21 mouse cellular contexts compared by ENCODE assay signal in the genomic region with DNA sequence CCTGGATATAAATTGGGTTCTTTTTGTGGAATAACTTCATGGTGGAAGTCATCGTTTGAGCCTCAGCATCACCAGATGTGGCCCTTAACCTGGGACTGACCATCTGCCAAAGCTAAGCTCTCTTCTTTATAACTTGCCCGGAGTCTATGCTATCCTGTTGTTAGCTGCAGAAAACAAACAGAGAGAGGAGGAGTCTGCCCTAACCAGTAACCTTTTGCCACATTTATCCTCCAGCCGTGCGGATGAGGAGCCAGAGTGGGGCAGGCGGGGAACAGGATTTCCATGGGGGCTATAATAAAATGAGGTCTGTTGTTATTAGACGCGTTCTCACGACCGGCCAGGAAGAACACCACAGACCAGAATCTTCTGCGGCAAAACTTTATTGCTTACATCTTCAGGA. TPM values are rescaled to one million over a fixed set of nuclear protein-coding genes. Genes with fewer than 3 reads are reported as not detected.
A peak's percentile ranks its signal among the peaks of the same experiment; 100 is the strongest.
DNase-seq lines count a peak whose midpoint lies in the region; ATAC-seq lines count a peak whose summit lies in the region.
"Had no signal": no experiment of that assay in that cellular context is flagged by ENCODE, and none has a peak within 500 bp of the region (broad histone marks: within the 10 kb centered on the region; RNA-seq: fewer than 3 reads in every experiment).

No protein-coding gene starts in this region.

- no peak overlapping the region for H3K4me2 ChIP-seq in liver, embryonic 13.5 days
- H3K4me2 ChIP-seq in liver, embryonic 12.5 days, result no peak overlapping the region
- H3K4me2 ChIP-seq: embryonic facial prominence, embryonic 13.5 days; embryonic facial prominence, embryonic 15.5 days; forebrain, embryonic 12.5 days had no signal

- H3K27me3 ChIP-seq in heart, embryonic 10.5 days (ENCODE audit: insufficient read depth, poor library complexity, severe bottlenecking), result no peaks in the 10 kb centered on the region
- H3K27me3 ChIP-seq in liver, embryonic 13.5 days, result no peaks in the 10 kb centered on the region
- H3K27me3 ChIP-seq in liver, embryonic 12.5 days (replicated peaks), result no peaks in the 10 kb centered on the region
- H3K27me3 ChIP-seq: embryonic facial prominence, embryonic 13.5 days; embryonic facial prominence, embryonic 15.5 days had no signal

- H3K36me3 ChIP-seq in heart, embryonic 10.5 days, result no peaks in the 10 kb centered on the region
- H3K36me3 ChIP-seq in liver, embryonic 13.5 days, result no peaks in the 10 kb centered on the region
- no peaks in the 10 kb centered on the region for H3K36me3 ChIP-seq in liver, embryonic 12.5 days
- H3K36me3 ChIP-seq: embryonic facial prominence, embryonic 13.5 days; embryonic facial prominence, embryonic 15.5 days; forebrain, embryonic 10.5 days; forebrain, embryonic 12.5 days had no signal

- no peak overlapping the region for H3K27ac ChIP-seq in heart, embryonic 10.5 days
- H3K27ac ChIP-seq in liver, embryonic 13.5 days, result peak overlapping the region; percentile 100; the same call in 1 of the 2 replicates
- no peak overlapping the region for H3K27ac ChIP-seq in liver, embryonic 12.5 days
- H3K27ac ChIP-seq: embryonic facial prominence, embryonic 13.5 days; embryonic facial prominence, embryonic 15.5 days; forebrain, embryonic 10.5 days; forebrain, embryonic 12.5 days had no signal

- no peak overlapping the region for H3K4me3 ChIP-seq in heart, embryonic 10.5 days
- H3K4me3 ChIP-seq in liver, embryonic 13.5 days (replicated peaks), result no peak overlapping the region
- no peak overlapping the region for H3K4me3 ChIP-seq in liver, embryonic 12.5 days
- H3K4me3 ChIP-seq: embryonic facial prominence, embryonic 13.5 days; embryonic facial prominence, embryonic 15.5 days; erythroblast, embryonic 14.5 days; forebrain, embryonic 10.5 days; forebrain, embryonic 12.5 days had no signal

- WGBS in heart, embryonic 10.5 days, result 96% methylated on average over 10 of the region's 10 CpGs
- 94% methylated on average over 10 of the region's 10 CpGs for WGBS in liver, embryonic 13.5 days (ENCODE audit: insufficient replicate concordance)
- 96% methylated on average over 10 of the region's 10 CpGs for WGBS in liver, embryonic 12.5 days (ENCODE audit: insufficient replicate concordance)

- H3K9me3 ChIP-seq in heart, embryonic 10.5 days, result no peaks in the 10 kb centered on the region
- H3K9me3 ChIP-seq in liver, embryonic 13.5 days (replicated peaks), result no peaks in the 10 kb centered on the region
- H3K9me3 ChIP-seq in liver, embryonic 12.5 days (replicated peaks), result no peaks in the 10 kb centered on the region
- H3K9me3 ChIP-seq: embryonic facial prominence, embryonic 13.5 days; embryonic facial prominence, embryonic 15.5 days; forebrain, embryonic 12.5 days had no signal

- no peak for ATAC-seq in liver, embryonic 13.5 days (ENCODE audit: low read depth)
- ATAC-seq in liver, embryonic 12.5 days, result no peak
- ATAC-seq: forebrain, embryonic 14.5 days; forebrain, embryonic 16.5 days had no signal

- no peak overlapping the region for H3K9ac ChIP-seq in liver, embryonic 13.5 days
- no peak overlapping the region for H3K9ac ChIP-seq in liver, embryonic 12.5 days
- H3K9ac ChIP-seq: embryonic facial prominence, embryonic 13.5 days; embryonic facial prominence, embryonic 15.5 days; forebrain, embryonic 12.5 days had no signal

- H3K4me1 ChIP-seq in heart, embryonic 10.5 days, result peaks cover 35% of the 10 kb centered on the region
- H3K4me1 ChIP-seq in liver, embryonic 13.5 days (replicated peaks), result peaks cover 49% of the 10 kb centered on the region
- peaks cover 45% of the 10 kb centered on the region for H3K4me1 ChIP-seq in liver, embryonic 12.5 days

- peak; percentile 63 for DNase-seq in heart, embryonic 10.5 days (ENCODE audit: low spot score)
- DNase-seq in heart, adult 18-20 months, result no peak
- no peak for DNase-seq in liver, embryonic 13.5 days
- DNase-seq: adrenal gland, adult 2 months; adrenal gland, postnatal 10 days; adrenal gland, postnatal 25 days; cerebellum, adult 11 months; cerebellum, adult 18-20 months; cerebellum, adult 8-10 months; cerebellum, adult 9-11 months; cerebellum, postnatal 14 days; cerebellum, postnatal 36 days; embryo, embryonic 11 days had no signal

RNA-seq across cellular contexts. Expression of a gene that starts 51.4 kb away (rescaled TPM):
- 24.4 and 26.3 TPM in 2 replicates for polyA plus RNA-seq in heart, embryonic 10.5 days (2016; fragmentation: Nextera tagmentation; extraction: Ambion mirVana)
- total RNA-seq in heart, adult 18-20 months (2021), result 10 to 100 TPM; 90.9 to 94.5 TPM
- polyA plus RNA-seq in liver, embryonic 13.5 days (2015; fragmentation: Nextera tagmentation; extraction: Ambion mirVana), result 55.6 and 62.5 TPM in 2 replicates
- 52.5 and 56.7 TPM in 2 replicates for polyA plus RNA-seq in liver, embryonic 12.5 days (2016; fragmentation: Nextera tagmentation; extraction: Ambion mirVana)
